Mouse (Mus musculus): ENCODE measurements around the gene Rpgrip1l. TPM values are rescaled to one million over a fixed set of nuclear protein-coding genes. Genes with fewer than 3 reads are reported as not detected.
A peak's percentile ranks its signal among the peaks of the same experiment; 100 is the strongest.

Rpgrip1l gene
- polyA plus RNA-seq (2016; fragmentation: Nextera tagmentation; extraction: Ambion mirVana): 8.2 and 9.1 TPM in 2 replicates

DNA sequence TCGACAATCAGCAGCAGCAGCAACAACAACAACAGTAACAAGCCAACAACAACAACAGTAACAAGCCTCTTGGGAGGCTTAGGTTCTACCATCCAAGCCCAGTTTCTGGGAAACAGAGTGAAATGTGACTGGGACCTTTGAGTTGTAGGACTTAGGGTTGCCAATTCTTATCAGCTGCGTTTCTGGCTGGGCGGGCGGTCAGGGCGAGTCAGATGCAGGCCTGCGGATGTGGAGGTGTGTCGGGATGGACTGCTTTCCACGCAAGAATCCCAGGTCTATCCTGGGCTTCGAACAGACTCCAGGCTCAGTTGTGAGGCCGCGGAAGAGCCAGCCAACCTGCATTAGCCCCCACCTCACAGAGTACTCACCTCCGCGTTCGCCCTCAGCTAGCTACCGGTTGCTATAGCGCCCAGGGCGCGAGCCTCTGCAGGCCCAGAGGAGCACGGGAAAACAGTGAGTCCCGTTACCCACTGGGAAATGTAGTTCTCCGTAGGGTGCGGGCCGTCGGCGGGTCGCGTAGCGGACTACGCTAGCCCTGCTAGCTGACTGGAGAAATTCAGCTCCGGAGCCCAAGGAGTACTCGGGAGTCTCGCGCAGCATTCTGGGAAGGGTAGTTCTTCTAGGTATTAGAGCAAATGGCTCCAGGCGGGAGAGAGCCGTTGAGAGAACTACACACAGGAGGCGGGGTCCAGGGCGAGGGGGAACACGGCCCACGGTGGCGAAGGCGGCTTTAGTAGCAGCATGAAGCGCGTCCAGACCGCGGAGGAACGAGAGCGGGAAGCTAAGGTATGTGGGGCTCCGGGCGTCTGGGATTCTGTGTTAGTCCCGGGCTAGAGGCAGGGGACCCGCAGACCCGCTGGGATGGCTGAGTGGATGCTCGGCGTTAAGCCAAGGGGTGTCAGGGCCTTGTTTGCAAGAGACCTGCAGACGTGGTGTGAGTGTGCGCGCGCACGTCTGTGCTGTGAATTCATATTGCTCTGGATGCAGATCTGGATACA, at the start of gene Rpgrip1l, which contains the start of gene Fto:
Gene Rpgrip1l (minus strand): TSS at position 428 of the 998 bp plus-strand sequence.
Gene Fto (plus strand): TSS at position 691 of the 998 bp plus-strand sequence.
- ATAC-seq (ENCODE audit: insufficient number of reproducible peaks, low FRiP score): peak; percentile 99
- Histone ChIP-seq H3K27ac (ENCODE audit: poor library complexity, severe bottlenecking) (peak within 1 kb of the TSS; percentile 37; the same call in 1 of the 2 replicates), H3K4me3 (peak within 1 kb of the TSS; percentile 84), H3K4me2 (peak within 1 kb of the TSS; percentile 87), H3K27me3 (replicated peaks) (no peaks in the 10 kb centered on the region), H3K36me3 (no peaks in the 10 kb centered on the region; the same call in none of the 2 replicates), H3K9me3 (replicated peaks) (no peaks in the 10 kb centered on the region), H3K9ac (peak within 1 kb of the TSS; percentile 90), H3K4me1 (replicated peaks) (peaks cover 22% of the 10 kb centered on the region)
- WGBS: under 1% methylated on average over 59 of the region's 59 CpGs

DNA sequence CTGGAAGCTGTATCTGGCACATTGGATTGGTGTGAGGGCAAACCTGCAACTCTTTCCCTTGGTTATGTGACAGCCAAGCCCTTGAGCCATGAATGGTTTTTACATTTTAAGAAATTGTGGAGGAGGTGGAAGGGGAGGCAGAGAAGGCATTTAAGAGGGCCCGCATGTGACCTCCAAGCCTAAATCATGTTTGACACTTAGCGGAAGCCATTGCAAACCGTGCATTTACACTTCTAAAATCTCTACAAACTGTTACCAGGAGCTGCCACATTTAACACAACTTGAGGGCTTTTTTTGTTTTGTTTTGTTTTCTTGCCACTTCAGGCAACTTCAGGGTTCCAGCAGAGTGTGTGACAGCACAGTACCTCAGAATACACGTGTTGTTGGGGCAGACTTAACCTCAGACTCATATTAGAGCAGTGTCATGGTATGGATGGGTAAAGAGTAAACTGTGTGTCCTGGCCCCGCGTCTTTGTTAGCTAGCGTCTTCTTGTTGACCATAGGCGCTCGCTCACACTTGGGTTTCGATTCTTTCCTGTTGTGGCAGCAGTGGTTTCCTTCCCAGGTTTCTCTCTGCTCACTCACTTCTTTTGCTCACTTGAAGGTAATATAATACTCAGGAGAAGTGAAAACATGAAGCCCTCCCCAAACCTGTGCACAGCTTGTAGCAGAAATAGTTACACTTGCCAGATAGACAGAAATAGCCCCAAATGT, 47.7 kb upstream of the Rpgrip1l start:
- no peak overlapping the region for H3K27ac ChIP-seq (ENCODE audit: poor library complexity, severe bottlenecking)
- ATAC-seq (ENCODE audit: insufficient number of reproducible peaks, low FRiP score): no peak
- no peaks in the 10 kb centered on the region for H3K27me3 ChIP-seq (replicated peaks)
- 84% methylated on average over 10 of the region's 10 CpGs for WGBS
- no peak overlapping the region for H3K4me2 ChIP-seq
- peaks cover 39% of the 10 kb centered on the region for H3K4me1 ChIP-seq (replicated peaks)
- H3K4me3 ChIP-seq: no peak overlapping the region
- H3K9ac ChIP-seq: no peak overlapping the region
- no peaks in the 10 kb centered on the region for H3K9me3 ChIP-seq (replicated peaks)
- H3K36me3 ChIP-seq: peaks cover 7% of the 10 kb centered on the region; the same call in 1 of the 2 replicates

DNA sequence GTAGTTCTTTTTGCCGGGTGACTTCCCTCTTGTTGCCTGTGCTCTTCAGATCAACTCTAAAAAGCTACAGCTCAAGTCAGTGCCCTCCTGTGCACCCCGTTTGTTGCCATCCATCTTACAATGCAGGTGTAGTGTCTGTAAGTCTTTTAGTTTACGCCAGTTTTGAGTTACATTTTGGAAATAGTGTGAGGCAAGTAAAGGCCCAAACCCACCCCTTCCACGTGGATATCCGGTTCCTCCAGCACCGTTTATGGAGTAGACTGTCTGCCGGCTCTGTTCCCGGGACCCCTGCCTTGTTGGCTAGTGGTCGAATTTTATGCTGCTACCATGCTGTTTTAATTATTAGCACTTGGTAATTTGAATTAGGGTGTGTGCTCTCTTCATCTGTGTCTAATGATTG, 46.4 kb upstream of the Rpgrip1l start:
- 87% methylated on average over 9 of the region's 9 CpGs for WGBS
- Histone ChIP-seq H3K36me3 (peaks cover 7% of the 10 kb centered on the region; the same call in 1 of the 2 replicates), H3K27ac (ENCODE audit: poor library complexity, severe bottlenecking) (no peak overlapping the region), H3K9me3 (replicated peaks) (no peaks in the 10 kb centered on the region), H3K9ac (no peak overlapping the region), H3K4me3 (no peak overlapping the region), H3K4me2 (no peak overlapping the region), H3K27me3 (replicated peaks) (no peaks in the 10 kb centered on the region), H3K4me1 (replicated peaks) (peaks cover 38% of the 10 kb centered on the region)
- no peak for ATAC-seq (ENCODE audit: insufficient number of reproducible peaks, low FRiP score)

GRCm38 (mm10) chr8:91358016-91358415, 45.0 kb upstream of the Rpgrip1l start:
- Histone ChIP-seq H3K27ac (ENCODE audit: poor library complexity, severe bottlenecking) (no peak overlapping the region), H3K27me3 (replicated peaks) (no peaks in the 10 kb centered on the region), H3K9ac (no peak overlapping the region), H3K36me3 (peaks cover 7% of the 10 kb centered on the region; the same call in 1 of the 2 replicates), H3K4me1 (replicated peaks) (peaks cover 33% of the 10 kb centered on the region), H3K4me2 (no peak overlapping the region), H3K4me3 (no peak overlapping the region), H3K9me3 (replicated peaks) (no peaks in the 10 kb centered on the region)
- no peak for ATAC-seq (ENCODE audit: insufficient number of reproducible peaks, low FRiP score)
- WGBS: 74% methylated on average over 5 of the region's 5 CpGs

- 83% methylated on average over 4 of the region's 4 CpGs for WGBS
- Histone ChIP-seq H3K9ac (no peak overlapping the region), H3K4me1 (replicated peaks) (peaks cover 31% of the 10 kb centered on the region), H3K4me3 (no peak overlapping the region), H3K36me3 (peaks cover 7% of the 10 kb centered on the region; the same call in 1 of the 2 replicates), H3K27ac (ENCODE audit: poor library complexity, severe bottlenecking) (no peak overlapping the region), H3K4me2 (no peak overlapping the region), H3K9me3 (replicated peaks) (no peaks in the 10 kb centered on the region), H3K27me3 (replicated peaks) (no peaks in the 10 kb centered on the region)
- ATAC-seq (ENCODE audit: insufficient number of reproducible peaks, low FRiP score): no peak
These were observed 44.5 kb upstream of the Rpgrip1l start for GRCm38 (mm10) chr8:91357493-91358014.

DNA sequence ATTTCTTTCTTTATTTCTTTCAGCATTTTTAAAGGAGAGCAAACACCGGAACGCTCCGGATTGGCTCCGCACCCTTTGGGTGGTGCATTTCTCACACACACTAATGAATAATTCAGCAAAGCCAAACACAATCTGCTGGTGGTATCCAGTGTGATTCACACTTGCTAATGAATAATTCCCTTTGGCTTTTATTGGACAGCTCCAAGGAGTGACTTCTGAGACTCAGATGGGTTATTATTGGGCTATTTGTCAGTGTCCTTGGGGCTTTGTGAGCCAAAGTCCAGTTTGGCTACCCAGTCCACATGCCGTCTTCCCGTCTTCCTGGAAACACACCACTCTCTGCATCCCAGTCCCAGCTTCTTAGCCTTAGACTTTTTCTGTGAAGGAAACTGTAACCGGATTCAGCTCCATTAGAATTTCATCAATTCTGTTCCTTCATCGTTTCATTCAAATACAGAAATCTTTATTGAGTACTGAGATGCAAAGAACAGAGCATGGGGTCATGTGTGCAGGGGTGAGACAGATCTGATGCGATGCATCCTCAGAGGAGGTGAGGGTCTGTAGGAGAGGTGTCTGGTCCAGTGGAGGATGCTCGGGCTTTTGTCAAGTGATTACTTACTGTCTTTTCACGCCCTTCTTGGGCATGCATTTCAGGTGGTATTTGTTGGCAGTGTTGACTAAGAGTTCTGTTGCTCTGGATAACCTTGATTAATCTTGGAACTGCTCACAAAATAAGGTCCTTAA, 43.1 kb upstream of the Rpgrip1l start:
- H3K27ac ChIP-seq (ENCODE audit: poor library complexity, severe bottlenecking): no peak overlapping the region
- H3K9me3 ChIP-seq (replicated peaks): no peaks in the 10 kb centered on the region
- no peak overlapping the region for H3K4me2 ChIP-seq
- no peak for ATAC-seq (ENCODE audit: insufficient number of reproducible peaks, low FRiP score)
- H3K4me3 ChIP-seq: no peak overlapping the region
- no peak overlapping the region for H3K9ac ChIP-seq
- H3K27me3 ChIP-seq (replicated peaks): no peaks in the 10 kb centered on the region
- H3K4me1 ChIP-seq (replicated peaks): peaks cover 32% of the 10 kb centered on the region
- 93% methylated on average over 11 of the region's 11 CpGs for WGBS
- peaks cover 7% of the 10 kb centered on the region; the same call in 1 of the 2 replicates for H3K36me3 ChIP-seq

DNA sequence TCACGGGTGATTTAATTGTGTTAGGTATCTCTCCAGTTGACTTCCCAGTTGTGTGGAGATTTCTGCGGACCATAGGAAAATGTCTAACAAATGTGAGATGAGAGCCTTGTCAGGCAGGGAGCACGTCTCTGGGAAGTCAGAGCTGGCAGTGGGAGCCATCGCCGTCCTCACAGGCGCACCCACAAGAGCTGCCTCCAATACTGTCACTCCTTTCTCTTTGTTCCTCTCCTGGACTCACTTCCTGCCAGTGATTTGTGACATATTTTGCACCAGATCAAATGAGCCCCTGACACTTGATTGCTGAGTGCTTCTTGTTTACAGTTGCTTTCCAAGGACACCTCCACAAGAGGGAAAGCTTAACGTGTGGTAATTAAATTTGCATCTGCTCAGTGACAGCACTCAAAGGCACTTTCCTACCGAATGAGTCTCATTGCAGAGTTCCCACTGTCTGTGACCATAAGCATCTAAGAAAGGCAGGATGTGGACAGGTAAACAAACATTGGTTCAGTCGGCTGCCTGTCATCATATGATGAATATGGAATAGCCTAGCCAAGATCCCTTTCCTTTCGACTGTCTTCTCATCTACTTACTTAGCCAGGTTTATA, 42.3 kb upstream of the Rpgrip1l start:
- H3K4me3 ChIP-seq: no peak overlapping the region
- no peaks in the 10 kb centered on the region for H3K27me3 ChIP-seq (replicated peaks)
- WGBS: 65% methylated on average over 10 of the region's 10 CpGs
- H3K9me3 ChIP-seq (replicated peaks): no peaks in the 10 kb centered on the region
- H3K27ac ChIP-seq (ENCODE audit: poor library complexity, severe bottlenecking): no peak overlapping the region
- peaks cover 7% of the 10 kb centered on the region; the same call in 1 of the 2 replicates for H3K36me3 ChIP-seq
- H3K9ac ChIP-seq: no peak overlapping the region
- H3K4me2 ChIP-seq: no peak overlapping the region
- H3K4me1 ChIP-seq (replicated peaks): peaks cover 32% of the 10 kb centered on the region
- ATAC-seq (ENCODE audit: insufficient number of reproducible peaks, low FRiP score): no peak

- WGBS: 89% methylated on average over 4 of the region's 4 CpGs
- ATAC-seq (ENCODE audit: insufficient number of reproducible peaks, low FRiP score): no peak
- Histone ChIP-seq H3K9me3 (replicated peaks) (no peaks in the 10 kb centered on the region), H3K27me3 (replicated peaks) (no peaks in the 10 kb centered on the region), H3K4me3 (no peak overlapping the region), H3K36me3 (peaks cover 12% of the 10 kb centered on the region; the same call in 1 of the 2 replicates), H3K4me1 (replicated peaks) (peaks cover 39% of the 10 kb centered on the region), H3K4me2 (no peak overlapping the region), H3K27ac (ENCODE audit: poor library complexity, severe bottlenecking) (no peak overlapping the region), H3K9ac (no peak overlapping the region)
These were observed 40.8 kb upstream of the Rpgrip1l start for GRCm38 (mm10) chr8:91353907-91354306.

GRCm38 (mm10) chr8:91353062-91353461, 40.0 kb upstream of the Rpgrip1l start:
- Histone ChIP-seq H3K36me3 (peaks cover 5% of the 10 kb centered on the region; the same call in 1 of the 2 replicates), H3K27ac (ENCODE audit: poor library complexity, severe bottlenecking) (no peak overlapping the region), H3K4me3 (no peak overlapping the region), H3K4me1 (replicated peaks) (peaks cover 45% of the 10 kb centered on the region), H3K9ac (no peak overlapping the region), H3K9me3 (replicated peaks) (no peaks in the 10 kb centered on the region), H3K4me2 (no peak overlapping the region), H3K27me3 (replicated peaks) (no peaks in the 10 kb centered on the region)
- ATAC-seq (ENCODE audit: insufficient number of reproducible peaks, low FRiP score): peak; percentile 55; the same call in 1 of the 2 replicates
- 76% methylated on average over 5 of the region's 5 CpGs for WGBS

DNA sequence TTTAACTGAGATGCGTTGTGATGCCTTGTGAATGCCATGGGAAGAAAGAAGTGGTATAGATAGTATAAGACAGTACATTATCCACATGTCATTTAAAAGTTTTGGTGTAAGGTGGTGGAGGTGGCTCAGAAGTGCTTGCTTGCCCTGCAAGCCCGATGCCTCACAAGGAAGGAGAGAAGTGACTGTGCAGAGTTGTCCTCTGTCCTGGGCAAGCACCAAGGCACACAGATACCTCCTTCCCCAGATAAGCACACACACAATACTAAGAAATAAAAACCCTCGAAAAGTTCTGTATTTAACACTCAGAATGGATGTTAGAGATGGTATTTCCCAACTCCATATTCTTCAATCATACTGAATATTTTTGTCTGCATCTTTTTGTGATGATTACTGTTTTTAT, 39.5 kb upstream of the Rpgrip1l start:
- H3K36me3 ChIP-seq: peaks cover 4% of the 10 kb centered on the region; the same call in 1 of the 2 replicates
- no peak for ATAC-seq (ENCODE audit: insufficient number of reproducible peaks, low FRiP score)
- H3K9ac ChIP-seq: no peak overlapping the region
- no peak overlapping the region for H3K4me2 ChIP-seq
- H3K4me1 ChIP-seq (replicated peaks): peaks cover 47% of the 10 kb centered on the region
- no peak overlapping the region for H3K27ac ChIP-seq (ENCODE audit: poor library complexity, severe bottlenecking)
- H3K9me3 ChIP-seq (replicated peaks): no peaks in the 10 kb centered on the region
- no peak overlapping the region for H3K4me3 ChIP-seq
- no peaks in the 10 kb centered on the region for H3K27me3 ChIP-seq (replicated peaks)
- 84% methylated on average over 3 of the region's 3 CpGs for WGBS

Measured in heart, embryonic 12.5 days (tissue).